Mouse (Mus musculus) stomach, embryonic 14.5 days (tissue): ENCODE data around the gene Rpl18a. TPM values are rescaled to one million over a fixed set of nuclear protein-coding genes. Genes with fewer than 3 reads are reported as not detected.
A peak's percentile ranks its signal among the peaks of the same experiment; 100 is the strongest.

Experiments
- ATAC-seq: fragments of 200-750 bp; cut with Nextera tagmentation; 2 replicates; pipeline ENCODE4 v1.8.0; 2017; ENCODE audit warnings: low read depth, moderate TSS enrichment; ENCODE audit not compliant: insufficient number of reproducible peaks, insufficient read depth, low FRiP score
- H3K27ac ChIP-seq: fragments of 300-500 bp; sonication (generic); 2 replicates; pipeline ENCODE4 v1.5.1; 2014; ENCODE audit warnings: mild to moderate bottlenecking, low read length, moderate library complexity, mixed read lengths
- H3K27me3 ChIP-seq: fragments of 300-500 bp; sonication (generic); 2 replicates; pipeline ENCODE4 v1.6.1; 2014; ENCODE audit warnings: low read length, control low read depth, mixed read lengths; ENCODE audit not compliant: control insufficient read depth, insufficient read depth
- H3K36me3 ChIP-seq: fragments of 300-500 bp; sonication (generic); 2 replicates; pipeline ENCODE4 v1.6.1; 2014; ENCODE audit warnings: mild to moderate bottlenecking, control low read depth, low read length, moderate library complexity, mixed read lengths; ENCODE audit not compliant: control insufficient read depth, insufficient read depth
- H3K4me1 ChIP-seq: fragments of 300-500 bp; sonication (generic); 2 replicates; pipeline ENCODE4 v1.6.1; 2014; ENCODE audit warnings: low read length, control low read depth, mixed read lengths; ENCODE audit not compliant: control insufficient read depth, insufficient read depth
- H3K4me2 ChIP-seq: fragments of 300-500 bp; sonication (generic); replicated peaks from 2 replicates; pipeline ENCODE4 v1.6.1; 2014; ENCODE audit warnings: low read depth, low read length, control low read depth
- H3K4me3 ChIP-seq: fragments of 300-500 bp; sonication (generic); 2 replicates; pipeline ENCODE4 v1.5.1; 2014; ENCODE audit warnings: low read depth, low read length, control low read depth
- H3K9ac ChIP-seq: fragments of 300-500 bp; sonication (generic); replicated peaks from 2 replicates; pipeline ENCODE4 v1.6.1; 2014; ENCODE audit warnings: low read depth, mild to moderate bottlenecking, control low read depth, low read length, moderate library complexity, mixed read lengths
- H3K9me3 ChIP-seq: fragments of 300-500 bp; sonication (generic); 2 replicates; pipeline ENCODE4 v1.6.1; 2016; ENCODE audit warnings: low read depth, low read length, control low read depth; ENCODE audit not compliant: control insufficient read depth
- WGBS: fragments of 180-500 bp; shearing (Covaris S2); extraction: QIAGEN DNeasy Blood & Tissue Kit; methylation state at CpG from one replicate; pipeline ENCODE4 v1.1.7; 2014; 5-methylcytosine and 5-hydroxymethylcytosine counted together
- polyA plus RNA-seq: library from polyadenylated mRNA; unstranded; fragments of >200 nt; fragmentation: Nextera tagmentation; extraction: Ambion mirVana; gene quantifications from 2 replicates; pipeline ENCODE4 v1.2.1, GENCODE M21; 2014

Rpl18a gene
- polyA plus RNA-seq, 1 experiment from 2014 or later = 6,204 TPM

- peak; percentile 91 for ATAC-seq
- peak overlapping the region; percentile 42 for H3K4me3 ChIP-seq
- H3K27me3 ChIP-seq = 0 out of 2 replicates have a peak, but pooled peaks cover 9% of the 10 kb centered on the region
- H3K9me3 ChIP-seq = no peaks in the 10 kb centered on the region
- H3K4me1 ChIP-seq = peaks cover 37% of the 10 kb centered on the region
- peak overlapping the region; percentile 80 for H3K27ac ChIP-seq
- 0 out of 2 replicates have a peak, but pooled peaks cover 2% of the 10 kb centered on the region for H3K36me3 ChIP-seq
- H3K9ac ChIP-seq = peak overlapping the region; percentile 40
- under 1% methylated on average over 46 of the region's 46 CpGs for WGBS
- peak overlapping the region; percentile 78 for H3K4me2 ChIP-seq
These were observed 31.7 kb downstream of the Rpl18a start for GRCm38 (mm10) chr8:70865350-70866000.

- Histone ChIP-seq H3K27ac (peak overlapping the region; percentile 80), H3K4me1 (peaks cover 37% of the 10 kb centered on the region), H3K36me3 (0 out of 2 replicates have a peak, but pooled peaks cover 2% of the 10 kb centered on the region), H3K4me2 (peak overlapping the region; percentile 78), H3K9me3 (no peaks in the 10 kb centered on the region), H3K27me3 (0 out of 2 replicates have a peak, but pooled peaks cover 9% of the 10 kb centered on the region), H3K9ac (peak overlapping the region; percentile 40), H3K4me3 (peak overlapping the region; percentile 42)
- WGBS = 4% methylated on average over 24 of the region's 24 CpGs
- no peak for ATAC-seq
These were observed 32.4 kb downstream of the Rpl18a start for GRCm38 (mm10) chr8:70864712-70865221.

GRCm38 (mm10) chr8:70863956-70864711 lies 33.1 kb downstream of the Rpl18a start:
- peak overlapping the region; percentile 78 for H3K4me2 ChIP-seq
- H3K27me3 ChIP-seq = 0 out of 2 replicates have a peak, but pooled peaks cover 9% of the 10 kb centered on the region
- peak overlapping the region; percentile 42 for H3K4me3 ChIP-seq
- H3K4me1 ChIP-seq = peaks cover 37% of the 10 kb centered on the region
- H3K9me3 ChIP-seq = no peaks in the 10 kb centered on the region
- 0 out of 2 replicates have a peak, but pooled peaks cover 2% of the 10 kb centered on the region for H3K36me3 ChIP-seq
- no peak for ATAC-seq
- WGBS = 2% methylated on average over 46 of the region's 46 CpGs
- no peak overlapping the region for H3K27ac ChIP-seq
- no peak overlapping the region; the same call in 1 of the 2 replicates for H3K9ac ChIP-seq

GRCm38 (mm10) chr8:70862824-70863641 lies 34.2 kb downstream of the Rpl18a start, which contains the start of gene Kcnn1:
Gene Kcnn1 (minus strand): TSS chr8:70863258.
- under 1% methylated on average over 55 of the region's 55 CpGs for WGBS
- H3K27me3 ChIP-seq = 0 out of 2 replicates have a peak, but pooled peaks cover 9% of the 10 kb centered on the region
- peak within 1 kb of the TSS; percentile 18; the same call in 1 of the 2 replicates for H3K9ac ChIP-seq
- no peaks in the 10 kb centered on the region for H3K9me3 ChIP-seq
- peak within 1 kb of the TSS; percentile 78 for H3K4me2 ChIP-seq
- no peak for ATAC-seq
- 0 out of 2 replicates have a peak, but pooled peaks cover 1% of the 10 kb centered on the region for H3K36me3 ChIP-seq
- H3K27ac ChIP-seq = no peak within 1 kb of the TSS
- peak within 1 kb of the TSS; percentile 42 for H3K4me3 ChIP-seq
- H3K4me1 ChIP-seq = peaks cover 26% of the 10 kb centered on the region

GRCm38 (mm10) chr8:70857516-70857915 lies 39.7 kb downstream of the Rpl18a start:
- Histone ChIP-seq H3K9ac (no peak overlapping the region), H3K9me3 (no peaks in the 10 kb centered on the region), H3K4me2 (no peak overlapping the region; the same call in 1 of the 2 replicates), H3K27me3 (0 out of 2 replicates have a peak, but pooled peaks cover 7% of the 10 kb centered on the region), H3K36me3 (no peaks in the 10 kb centered on the region), H3K27ac (no peak overlapping the region), H3K4me1 (peaks cover 4% of the 10 kb centered on the region), H3K4me3 (no peak overlapping the region)
- ATAC-seq = 0 out of 2 replicates have a peak, but pooled peaks have one; percentile 12
- 10% methylated on average over 4 of the region's 4 CpGs for WGBS

- peak overlapping the region; percentile 28; the same call in 1 of the 2 replicates for H3K9ac ChIP-seq
- H3K27me3 ChIP-seq = 0 out of 2 replicates have a peak, but pooled peaks cover 3% of the 10 kb centered on the region
- peaks cover 3% of the 10 kb centered on the region; the same call in 1 of the 2 replicates for H3K4me1 ChIP-seq
- ATAC-seq = peak; percentile 79
- WGBS = 8% methylated on average over 32 of the region's 33 CpGs
- no peaks in the 10 kb centered on the region for H3K9me3 ChIP-seq
- H3K4me2 ChIP-seq = peak overlapping the region; percentile 89
- no peaks in the 10 kb centered on the region for H3K36me3 ChIP-seq
- peak overlapping the region; percentile 43 for H3K4me3 ChIP-seq
- H3K27ac ChIP-seq = no peak overlapping the region
These were observed 40.5 kb downstream of the Rpl18a start for GRCm38 (mm10) chr8:70856541-70857197.

GRCm38 (mm10) chr8:70856028-70856427 lies 41.2 kb downstream of the Rpl18a start:
- no peak overlapping the region for H3K4me3 ChIP-seq
- H3K36me3 ChIP-seq = no peaks in the 10 kb centered on the region
- H3K9me3 ChIP-seq = no peaks in the 10 kb centered on the region
- H3K4me2 ChIP-seq = peak overlapping the region; percentile 89; the same call in 1 of the 2 replicates
- no peaks in the 10 kb centered on the region for H3K27me3 ChIP-seq
- no peak overlapping the region for H3K9ac ChIP-seq
- no peak for ATAC-seq
- H3K27ac ChIP-seq = no peak overlapping the region
- H3K4me1 ChIP-seq = peaks cover 3% of the 10 kb centered on the region; the same call in 1 of the 2 replicates
- WGBS = 63% methylated on average over 5 of the region's 5 CpGs
